Mouse (Mus musculus): ENCODE measurements at regions not wholly inside any gene's neighbourhood (a gene's known extent, or its start where the extent isn't known, plus 50 kb on each side); places are given as distances from the start of the nearest gene placed in this dataset.

GRCm38 (mm10) chr1:168754196-168754595 is 322.1 kb upstream of the Pbx1 start:
- Histone ChIP-seq H3K27ac (ENCODE audit: control insufficient read depth, low read depth, low read length) (no peak overlapping the region), H3K4me3 (ENCODE audit: control insufficient read depth in 1 of 2, insufficient read depth in 1 of 2, low read depth in 2 of 2, low read length in 2 of 2) (no peak overlapping the region), H3K9ac (ENCODE audit: control insufficient read depth, low read depth, low read length, poor library complexity, severe bottlenecking) (no peak overlapping the region), H3K79me2 (ENCODE audit: control insufficient read depth, insufficient read depth, low read length, poor library complexity) (no peaks in the 10 kb centered on the region), H3K27me3 (ENCODE audit: control insufficient read depth in 1 of 2, insufficient read depth in 2 of 2, low read length in 2 of 2) (no peaks in the 10 kb centered on the region), H3K9me3 (replicated peaks; ENCODE audit: insufficient read depth, low read length) (no peaks in the 10 kb centered on the region; the same call in 1 of the 2 replicates), H3K4me1 (ENCODE audit: control insufficient read depth in 1 of 2, insufficient read depth in 2 of 2, low read length in 2 of 2) (no peaks in the 10 kb centered on the region), H3K36me3 (ENCODE audit: control insufficient read depth in 1 of 2, insufficient read depth in 2 of 2, low read length in 2 of 2) (no peaks in the 10 kb centered on the region)
- no peak for TF ChIP-seq SIN3A (IDR thresholded peaks at IDR 0.05; ENCODE audit: low read length)
- no peak for TF ChIP-seq ZMIZ1 (IDR thresholded peaks at IDR 0.05; ENCODE audit: low read depth, low read length)
- DNase-seq (ENCODE audit: low read depth, low spot score): no peak

GRCm38 (mm10) chr1:168743435-168743834 is 311.4 kb upstream of the Pbx1 start:
- no peaks in the 10 kb centered on the region for H3K9me3 ChIP-seq (replicated peaks; ENCODE audit: insufficient read depth, low read length)
- DNase-seq (ENCODE audit: low read depth, low spot score): no peak
- no peaks in the 10 kb centered on the region for H3K79me2 ChIP-seq (ENCODE audit: control insufficient read depth, insufficient read depth, low read length, poor library complexity)
- no peak overlapping the region for H3K9ac ChIP-seq (ENCODE audit: control insufficient read depth, low read depth, low read length, poor library complexity, severe bottlenecking)
- no peak overlapping the region for H3K4me3 ChIP-seq (ENCODE audit: control insufficient read depth in 1 of 2, insufficient read depth in 1 of 2, low read depth in 2 of 2, low read length in 2 of 2)
- H3K36me3 ChIP-seq (ENCODE audit: control insufficient read depth in 1 of 2, insufficient read depth in 2 of 2, low read length in 2 of 2): no peaks in the 10 kb centered on the region
- H3K4me1 ChIP-seq (ENCODE audit: control insufficient read depth in 1 of 2, insufficient read depth in 2 of 2, low read length in 2 of 2): no peaks in the 10 kb centered on the region
- no peak overlapping the region for H3K27ac ChIP-seq (ENCODE audit: control insufficient read depth, low read depth, low read length)
- no peak for TF ChIP-seq KAT2A (conservative IDR thresholded peaks at IDR 0.05; ENCODE audit: low read depth, low read length)
- TF ChIP-seq SMC3 (IDR thresholded peaks at IDR 0.05; ENCODE audit: low read depth, low read length): no peak
- no peak for TF ChIP-seq GATA1 (IDR thresholded peaks at IDR 0.05; ENCODE audit: low read depth, low read length)
- no peak for TF ChIP-seq MYC (IDR thresholded peaks at IDR 0.05; ENCODE audit: low read depth, low read length)
- no peak for TF ChIP-seq RAD21 (IDR thresholded peaks at IDR 0.05; ENCODE audit: low read depth, low read length)
- no peak for TF ChIP-seq USF2 (IDR thresholded peaks at IDR 0.05; ENCODE audit: borderline replicate concordance in 1 of 2, insufficient read depth in 1 of 2, low read depth in 1 of 2, low read length in 2 of 2)
- TF ChIP-seq USF1 (IDR thresholded peaks at IDR 0.05; ENCODE audit: low read depth, low read length): no peak
- no peak for TF ChIP-seq ZMIZ1 (IDR thresholded peaks at IDR 0.05; ENCODE audit: low read depth, low read length)
- TF ChIP-seq ETS1 (IDR thresholded peaks at IDR 0.05; ENCODE audit: low read depth, low read length): no peak
- H3K27me3 ChIP-seq (ENCODE audit: control insufficient read depth in 1 of 2, insufficient read depth in 2 of 2, low read length in 2 of 2): no peaks in the 10 kb centered on the region

- H3K27me3 ChIP-seq (ENCODE audit: control insufficient read depth in 1 of 2, insufficient read depth in 2 of 2, low read length in 2 of 2): no peaks in the 10 kb centered on the region
- H3K27ac ChIP-seq (ENCODE audit: control insufficient read depth, low read depth, low read length): no peak overlapping the region
- H3K4me3 ChIP-seq (ENCODE audit: control insufficient read depth in 1 of 2, insufficient read depth in 1 of 2, low read depth in 2 of 2, low read length in 2 of 2): no peak overlapping the region
- no peak for DNase-seq (ENCODE audit: low read depth, low spot score)
- H3K4me1 ChIP-seq (ENCODE audit: control insufficient read depth in 1 of 2, insufficient read depth in 2 of 2, low read length in 2 of 2): no peaks in the 10 kb centered on the region
- H3K79me2 ChIP-seq (ENCODE audit: control insufficient read depth, insufficient read depth, low read length, poor library complexity): no peaks in the 10 kb centered on the region
- no peak overlapping the region for H3K9ac ChIP-seq (ENCODE audit: control insufficient read depth, low read depth, low read length, poor library complexity, severe bottlenecking)
- H3K36me3 ChIP-seq (ENCODE audit: control insufficient read depth in 1 of 2, insufficient read depth in 2 of 2, low read length in 2 of 2): no peaks in the 10 kb centered on the region
- H3K9me3 ChIP-seq (replicated peaks; ENCODE audit: insufficient read depth, low read length): no peaks in the 10 kb centered on the region
- TF ChIP-seq HCFC1 (IDR thresholded peaks at IDR 0.05; ENCODE audit: low read depth, low read length) (no peak), BHLHE40 (IDR thresholded peaks at IDR 0.05; ENCODE audit: borderline replicate concordance, low read depth, low read length) (no peak), TAL1 (IDR thresholded peaks at IDR 0.05; ENCODE audit: low read length) (no peak), POLR2A (IDR thresholded peaks at IDR 0.05; ENCODE audit: control insufficient read depth in 1 of 2, insufficient read depth in 1 of 2, low read depth in 1 of 2, low read length in 2 of 2, poor library complexity in 1 of 2) (no peak), EP300 (IDR thresholded peaks at IDR 0.05; ENCODE audit: low read depth in 1 of 2, low read length in 2 of 2) (no peak), NELFE (IDR thresholded peaks at IDR 0.05; ENCODE audit: low read depth, low read length) (no peak), E2F4 (IDR thresholded peaks at IDR 0.05; ENCODE audit: borderline replicate concordance, low read depth, low read length) (no peak), ZMIZ1 (IDR thresholded peaks at IDR 0.05; ENCODE audit: low read depth, low read length) (no peak), CHD2 (IDR thresholded peaks at IDR 0.05; ENCODE audit: low read length) (no peak), ZNF384 (IDR thresholded peaks at IDR 0.05; ENCODE audit: low read depth, low read length) (no peak)
These were observed 305.9 kb upstream of the Pbx1 start for GRCm38 (mm10) chr1:168738005-168738404.

All from MEL (cell line).